Mouse (Mus musculus) erythroblast, embryonic 14.5 days (primary cell): Measurements from ENCODE around the gene Fibcd1.

Source experiments
- GATA1 ChIP-seq: IDR thresholded peaks from 2 replicates; pipeline ENCODE4 v1.6.1; 2012; ENCODE audit warnings: low read length, inconsistent platforms, mixed read lengths
- TAL1 ChIP-seq: IDR thresholded peaks from 3 replicates; pipeline ENCODE4 v1.6.1; 2012; ENCODE audit warnings: low read length, inconsistent platforms, mixed read lengths

DNA sequence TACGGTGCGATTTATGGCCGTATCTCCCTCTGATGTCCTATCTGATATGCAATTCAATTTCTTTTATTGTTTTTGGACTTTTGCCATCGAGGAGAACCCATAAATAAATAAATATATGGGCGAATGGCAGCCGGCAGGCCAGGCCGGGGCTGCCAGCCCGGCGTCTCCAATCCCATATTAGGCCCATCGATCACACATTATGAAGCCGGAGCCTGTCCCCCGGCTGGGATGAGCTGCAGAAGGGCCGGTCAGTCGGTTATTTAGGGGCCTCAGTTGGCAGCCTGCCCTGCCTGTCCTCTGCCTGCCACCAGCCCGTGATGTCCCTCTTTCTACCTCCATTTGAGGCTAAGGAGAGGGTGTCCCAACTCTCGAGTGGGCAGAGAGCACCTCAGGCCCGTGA lies 32.8 kb upstream of the Fibcd1 start:
- TF ChIP-seq GATA1 (no peak), TAL1 (no peak)
